Mouse (Mus musculus): Measurements from ENCODE around the gene Mical2.

- TF ChIP-seq POLR2A (IDR thresholded peaks at IDR 0.05; ENCODE audit: borderline replicate concordance, low read depth, low read length), result no peak
- TF ChIP-seq CTCF (IDR thresholded peaks at IDR 0.05; ENCODE audit: low read depth, low read length), result no peak
Measured at GRCm38 (mm10) chr7:112452471-112452870, 226.8 kb downstream of the Mical2 start.

Data from bone marrow macrophage, adult 2 months (primary cell).